Mouse (Mus musculus) adrenal gland (tissue): ENCODE data around the gene Unc13a.

Source experiments
- intact Hi-C: fragments of 180-260 bp; cut with DNase I; formaldehyde crosslinking; loops from one replicate; pipeline ENCODE4 v1.15.1; 2025

The Unc13a gene

DNA sequence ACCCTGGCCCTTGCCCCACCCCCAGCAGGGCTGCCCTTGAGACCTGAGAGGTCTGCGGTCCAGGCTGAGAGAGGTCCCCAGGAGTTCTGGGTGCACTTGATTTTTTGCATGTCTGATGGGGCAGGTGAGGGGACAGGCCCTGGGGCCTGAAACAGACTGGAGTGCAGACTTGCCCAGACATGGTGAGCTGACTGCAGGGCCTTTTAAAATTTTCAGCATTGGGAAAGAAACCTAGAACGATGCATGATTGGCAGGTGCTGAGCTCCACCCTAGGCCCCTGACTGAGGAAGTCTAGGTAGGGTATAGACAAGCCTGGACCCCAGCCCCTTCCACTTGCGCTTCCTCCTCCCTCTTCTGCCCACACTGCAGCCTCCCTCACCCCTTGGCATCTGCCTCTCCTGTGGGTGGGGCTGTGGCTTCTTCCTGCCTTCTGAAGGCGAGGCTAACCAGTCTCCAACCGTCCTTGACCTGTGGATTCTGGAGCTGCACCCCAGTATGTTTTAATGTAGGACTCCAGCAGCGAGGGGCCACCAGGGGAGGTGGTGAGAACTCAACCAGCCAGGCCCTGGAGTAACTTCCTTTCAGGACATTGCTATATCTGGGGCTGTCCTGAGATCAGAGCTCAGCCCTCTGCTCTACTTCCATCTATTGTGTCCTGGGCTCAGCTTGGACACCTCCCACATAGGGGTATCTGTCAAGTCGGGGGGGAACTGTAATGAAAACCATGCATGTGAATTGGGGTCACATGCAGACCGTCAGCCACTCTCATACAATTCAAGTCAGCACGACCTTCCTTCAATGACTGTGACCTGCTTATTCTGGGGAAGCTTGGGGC is 44.1 kb downstream of the Unc13a start:
- intact Hi-C loops = no loop called here

- intact Hi-C loops = no loop called here
Measured at GRCm38 (mm10) chr8:71626753-71627152, 44.8 kb downstream of the Unc13a start.

DNA sequence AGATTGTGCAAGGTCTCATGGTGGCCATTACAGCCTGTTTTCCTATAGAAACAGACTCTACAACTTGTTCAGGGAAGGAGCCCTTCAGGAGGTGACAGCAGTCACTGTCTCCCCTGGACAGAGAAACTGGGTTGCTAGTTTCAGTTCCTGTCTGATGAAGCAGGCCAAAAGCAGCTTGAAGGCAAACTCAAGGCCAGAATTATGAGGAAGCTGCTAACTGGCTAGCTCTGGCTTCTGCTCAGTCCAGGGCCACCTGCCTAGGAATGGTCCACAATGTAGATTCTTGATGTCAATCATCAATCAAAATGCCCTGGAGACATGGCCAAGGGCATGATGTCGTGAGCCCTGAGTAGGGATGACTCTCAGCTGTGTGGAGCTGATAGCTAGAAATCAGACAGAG is 46.5 kb downstream of the Unc13a start:
- intact Hi-C loops = no loop called here

GRCm38 (mm10) chr8:71619786-71620185 is 51.8 kb downstream of the Unc13a start:
- intact Hi-C loops = no loop called here

DNA sequence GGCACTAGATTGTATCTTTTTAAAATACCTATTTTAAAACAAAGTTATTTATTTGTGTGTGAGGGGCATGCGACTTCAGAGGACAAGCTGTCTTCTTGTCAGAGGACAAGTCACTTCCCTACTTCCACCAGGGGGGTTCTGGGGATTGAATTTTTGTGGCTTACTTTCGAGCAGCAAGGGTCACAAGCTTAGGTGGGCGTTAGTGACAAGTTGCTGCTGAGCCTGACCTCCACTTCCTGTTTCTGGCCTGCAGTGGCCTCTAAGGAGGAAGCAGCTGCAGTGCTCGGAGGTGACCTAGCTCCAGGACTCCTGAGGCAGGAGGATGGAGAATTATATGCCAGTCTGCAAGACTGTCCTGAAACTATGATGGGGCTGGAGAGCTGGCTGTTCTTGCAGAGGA is 58.1 kb downstream of the Unc13a start:
- intact Hi-C loops = loop anchor here (5.0 kb wide), 1 partner anchor 49 kb away; no protein-coding TSS in a partner anchor

GRCm38 (mm10) chr8:71612141-71612540 is 59.4 kb downstream of the Unc13a start:
- intact Hi-C loops = loop anchor here (5.0 kb wide), 1 partner anchor 50 kb away; no protein-coding TSS in a partner anchor

DNA sequence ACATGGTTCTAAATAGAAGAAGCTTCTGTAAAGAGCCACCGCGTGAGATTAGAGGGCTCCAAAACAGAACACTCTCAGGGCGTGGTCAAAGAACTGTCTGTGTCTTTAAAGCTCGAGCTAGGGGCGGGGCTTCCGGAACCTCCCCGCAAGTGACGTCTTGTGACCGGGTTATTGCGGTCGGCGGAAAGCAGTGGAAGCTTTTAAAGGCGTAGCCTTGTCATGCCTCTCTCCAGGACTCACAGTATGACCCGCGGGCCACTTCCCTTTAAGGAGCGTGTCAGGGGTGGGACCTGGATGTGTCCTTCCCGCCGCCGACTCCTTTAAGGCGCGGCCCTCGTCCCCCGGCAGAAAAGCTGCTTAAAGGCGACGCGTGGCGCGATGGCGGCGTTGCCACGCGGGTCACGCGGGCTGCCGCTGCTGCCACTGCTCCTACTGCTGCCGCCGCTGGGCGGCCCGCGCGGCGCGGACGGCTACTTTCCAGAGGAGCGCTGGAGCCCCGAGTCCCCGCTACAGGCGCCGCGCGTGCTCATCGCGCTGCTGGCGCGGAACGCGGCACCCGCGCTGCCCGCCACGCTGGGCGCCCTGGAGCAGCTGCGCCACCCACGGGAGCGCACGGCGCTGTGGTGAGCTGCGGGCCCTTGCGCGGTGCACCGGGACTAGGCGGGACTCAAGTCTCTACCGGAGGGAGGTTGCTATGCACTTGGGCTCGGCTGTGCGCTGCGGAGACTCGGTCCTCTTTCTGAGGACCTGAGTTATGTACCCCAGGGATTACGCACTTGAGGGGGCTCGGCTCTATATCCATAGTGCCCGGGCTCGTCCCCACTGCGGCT is 60.5 kb downstream of the Unc13a start, which contains the start of gene Colgalt1:
Colgalt1 (plus strand) TSS at position 177 of the 830 bp plus-strand sequence.
- intact Hi-C loops = loop anchor here (5.0 kb wide), 1 partner anchor 51 kb away; no protein-coding TSS in a partner anchor

- intact Hi-C loops = no loop called here
Measured at GRCm38 (mm10) chr8:71604021-71604420, 67.5 kb downstream of the Unc13a start.

DNA sequence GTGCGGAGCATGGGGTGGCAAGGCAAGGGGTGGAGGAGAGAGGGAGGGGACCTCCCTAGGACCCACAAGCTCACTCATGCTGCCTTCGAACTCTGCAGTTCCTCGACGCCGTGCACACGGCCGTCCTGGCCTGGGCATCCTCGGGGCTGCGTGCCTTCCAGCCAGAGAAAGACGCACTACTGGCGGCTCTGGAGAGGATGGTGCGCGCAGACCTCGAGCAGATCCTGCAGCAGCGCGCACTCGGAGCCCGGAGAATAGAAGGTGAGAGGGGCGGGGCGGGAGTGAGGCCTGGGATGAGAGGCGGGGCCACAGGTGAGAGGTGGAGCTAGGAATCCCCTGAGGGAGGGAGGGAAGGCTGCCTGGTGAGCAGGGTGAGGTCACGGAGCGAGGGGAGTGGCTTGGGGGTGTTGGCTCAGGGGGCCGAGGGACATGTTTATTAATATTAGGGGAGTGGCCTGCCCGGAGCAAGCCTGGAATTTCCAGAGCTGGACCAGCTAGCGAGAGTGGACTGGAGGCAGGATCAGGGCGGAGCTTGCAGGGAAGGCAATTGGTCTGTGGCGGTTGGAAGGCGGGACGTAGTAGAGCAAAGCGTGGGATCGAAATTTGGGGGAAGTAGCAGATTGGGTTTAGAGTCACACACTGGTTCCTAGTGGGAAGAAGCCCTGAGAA is 68.8 kb downstream of the Unc13a start:
- intact Hi-C loops = no loop called here

GRCm38 (mm10) chr8:71601939-71602665 is 69.5 kb downstream of the Unc13a start:
- intact Hi-C loops = no loop called here

DNA sequence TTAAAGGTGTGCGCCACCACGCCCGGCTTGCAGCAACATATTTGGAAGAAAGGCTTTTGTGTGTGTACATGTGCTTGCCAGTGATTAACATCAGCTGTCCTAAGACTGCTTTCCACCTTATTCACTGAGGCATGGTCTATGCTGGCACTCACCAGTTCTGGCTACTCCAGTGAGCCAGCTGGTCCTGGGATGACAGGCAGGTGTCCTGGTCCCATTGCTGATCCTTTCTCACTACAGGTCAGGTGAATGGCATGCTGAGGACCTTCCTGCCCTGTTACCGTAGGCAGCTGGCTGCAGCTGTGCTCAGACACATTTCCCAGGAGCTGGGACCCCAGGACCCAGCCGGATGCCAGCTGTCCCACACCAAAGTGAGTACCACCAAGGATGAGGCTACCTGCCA is 72.7 kb downstream of the Unc13a start:
- intact Hi-C loops = no loop called here

GRCm38 (mm10) chr8:71598375-71598774 is 73.2 kb downstream of the Unc13a start:
- intact Hi-C loops = no loop called here

- intact Hi-C loops = loop anchor here (2.0 kb wide), 1 partner anchor 63 kb away; no protein-coding TSS in a partner anchor
Measured at GRCm38 (mm10) chr8:71597451-71597850, 74.1 kb downstream of the Unc13a start, which contains the start of gene Fam129c. Gene Fam129c (plus strand): TSS chr8:71597648.

- intact Hi-C loops = loop anchor here (1.0 to 2.0 kb wide), 2 partner anchors 35 to 64 kb away; no protein-coding TSS in a partner anchor
Measured at GRCm38 (mm10) chr8:71596798-71597197, 74.8 kb downstream of the Unc13a start.

- intact Hi-C loops = loop anchor here (1.0 to 2.0 kb wide), 2 partner anchors 35 to 64 kb away; no protein-coding TSS in a partner anchor
Measured at GRCm38 (mm10) chr8:71596384-71596783, 75.2 kb downstream of the Unc13a start.

- intact Hi-C loops = loop anchor here (1.0 to 2.0 kb wide), 2 partner anchors 35 to 65 kb away; no protein-coding TSS in a partner anchor
Measured at GRCm38 (mm10) chr8:71595862-71596261, 75.7 kb downstream of the Unc13a start.

- intact Hi-C loops = no loop called here
Measured at GRCm38 (mm10) chr8:71594324-71594722, 77.2 kb downstream of the Unc13a start.

DNA sequence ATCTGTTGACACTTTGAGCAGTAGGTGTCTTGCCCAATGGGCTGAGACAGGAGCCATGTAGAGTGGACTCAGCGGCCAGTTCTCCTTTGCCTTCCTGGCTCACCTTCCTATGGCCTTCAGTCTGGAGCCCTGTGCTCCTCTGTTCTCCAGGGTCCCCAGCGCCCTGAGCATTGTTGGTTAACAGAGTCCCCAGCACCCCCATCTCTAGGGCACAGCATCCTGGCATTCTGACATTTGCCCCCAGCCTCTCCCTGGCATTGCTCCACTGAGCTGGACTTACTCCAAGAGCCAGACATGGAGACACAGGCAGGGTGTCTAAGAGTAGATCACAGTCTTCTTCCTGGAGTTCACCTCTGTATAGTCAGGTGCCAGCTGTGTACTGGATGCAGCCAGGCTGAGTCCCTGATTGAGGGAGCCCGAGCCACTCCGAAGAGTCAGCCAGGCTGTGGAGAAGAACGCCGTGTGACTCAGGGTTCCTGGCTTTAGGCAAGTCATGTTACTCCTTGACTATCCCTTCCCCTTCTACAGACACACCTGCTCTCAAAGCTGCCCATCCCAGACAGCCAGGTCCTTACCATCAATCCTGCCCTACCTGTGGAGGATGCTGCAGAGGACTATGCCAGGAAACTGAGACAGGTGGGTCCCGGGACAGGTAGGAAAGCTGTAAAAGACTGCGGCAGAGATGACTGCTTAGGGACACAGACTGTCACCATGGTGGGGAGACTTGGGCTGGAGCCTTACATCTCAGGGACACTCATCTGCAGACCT is 77.8 kb downstream of the Unc13a start:
- intact Hi-C loops = no loop called here

- intact Hi-C loops = no loop called here
Measured at GRCm38 (mm10) chr8:71592374-71593170, 79.0 kb downstream of the Unc13a start.
